26 mouse cellular contexts compared by ENCODE assay signal in the genomic region with DNA sequence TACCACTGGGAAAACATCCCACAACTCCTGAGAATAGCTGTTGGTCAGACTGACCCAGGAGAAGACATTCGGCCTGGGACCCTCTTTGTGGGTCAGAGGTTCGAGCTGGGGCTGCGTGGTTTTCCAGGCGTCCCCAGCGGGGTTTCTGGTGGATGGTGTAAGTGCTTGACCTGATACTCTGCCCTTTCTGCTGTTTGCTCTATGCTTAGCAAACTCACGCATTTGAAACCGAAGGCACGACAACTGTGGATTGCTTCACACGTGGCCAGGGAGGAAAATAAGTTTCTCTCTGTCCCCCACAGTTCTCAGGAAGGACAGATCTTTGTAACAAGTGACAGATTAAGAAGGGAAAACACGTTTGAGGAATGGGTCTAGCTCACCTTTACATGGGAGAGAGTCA. TPM values are rescaled to one million over a fixed set of nuclear protein-coding genes. Genes with fewer than 3 reads are reported as not detected.
A peak's percentile ranks its signal among the peaks of the same experiment; 100 is the strongest.
DNase-seq lines count a peak whose midpoint lies in the region; ATAC-seq and TF ChIP-seq lines count a peak whose summit lies in the region.
"Had no signal": no experiment of that assay in that cellular context is flagged by ENCODE, and none has a peak within 500 bp of the region (broad histone marks: within the 10 kb centered on the region; RNA-seq: fewer than 3 reads in every experiment).

No protein-coding gene starts in this region.

- WGBS in liver, embryonic 15.5 days (ENCODE audit: insufficient replicate concordance) = 58% methylated on average over 10 of the region's 10 CpGs
- 55% methylated on average over 10 of the region's 10 CpGs for WGBS in liver, embryonic 12.5 days (ENCODE audit: insufficient replicate concordance)
- 40% methylated on average over 10 of the region's 10 CpGs for WGBS in bone marrow, adult 2 months
- 87% methylated on average over 10 of the region's 10 CpGs for WGBS in heart, adult 2 months

- peak overlapping the region; percentile 31; the same call in 1 of the 2 replicates for H3K27ac ChIP-seq in liver, embryonic 15.5 days (replicated peaks)
- H3K27ac ChIP-seq in liver, embryonic 12.5 days = no peak overlapping the region
- peak overlapping the region; percentile 55 for H3K27ac ChIP-seq in bone marrow, adult 2 months (ENCODE audit: control insufficient read depth, insufficient read depth, low read depth, low read length, poor library complexity)
- no peak overlapping the region for H3K27ac ChIP-seq in heart, adult 2 months
- H3K27ac ChIP-seq: embryonic facial prominence, embryonic 10.5 days; embryonic facial prominence, embryonic 13.5 days; forebrain, embryonic 12.5 days; forebrain, embryonic 15.5 days; hindbrain, embryonic 12.5 days; hindbrain, embryonic 15.5 days had no signal

- no peak overlapping the region for H3K4me3 ChIP-seq in liver, embryonic 15.5 days (replicated peaks)
- no peak overlapping the region for H3K4me3 ChIP-seq in liver, embryonic 12.5 days
- no peak overlapping the region for H3K4me3 ChIP-seq in bone marrow, adult 2 months (replicated peaks; ENCODE audit: control insufficient read depth, low read depth, low read length)
- no peak overlapping the region for H3K4me3 ChIP-seq in heart, adult 2 months
- H3K4me3 ChIP-seq: embryonic facial prominence, embryonic 10.5 days; embryonic facial prominence, embryonic 13.5 days; erythroblast, embryonic 14.5 days; forebrain, embryonic 12.5 days; forebrain, embryonic 15.5 days; hindbrain, embryonic 12.5 days; hindbrain, embryonic 15.5 days had no signal

- H3K9me3 ChIP-seq in liver, embryonic 15.5 days (replicated peaks) = no peaks in the 10 kb centered on the region
- no peaks in the 10 kb centered on the region for H3K9me3 ChIP-seq in liver, embryonic 12.5 days (replicated peaks)
- H3K9me3 ChIP-seq: embryonic facial prominence, embryonic 10.5 days; embryonic facial prominence, embryonic 13.5 days; forebrain, embryonic 12.5 days; forebrain, embryonic 15.5 days; G1E; hindbrain, embryonic 12.5 days; hindbrain, embryonic 15.5 days had no signal

- no peaks in the 10 kb centered on the region for H3K27me3 ChIP-seq in liver, embryonic 15.5 days
- H3K27me3 ChIP-seq in liver, embryonic 12.5 days (replicated peaks) = no peaks in the 10 kb centered on the region
- H3K27me3 ChIP-seq in heart, adult 2 months (ENCODE audit: control insufficient read depth, insufficient read depth, low read length) = no peaks in the 10 kb centered on the region
- H3K27me3 ChIP-seq: CH12.LX; embryonic facial prominence, embryonic 13.5 days; forebrain, embryonic 12.5 days; forebrain, embryonic 15.5 days; hindbrain, embryonic 12.5 days; hindbrain, embryonic 15.5 days; Patski had no signal

- H3K36me3 ChIP-seq in liver, embryonic 15.5 days (replicated peaks) = no peaks in the 10 kb centered on the region
- no peaks in the 10 kb centered on the region for H3K36me3 ChIP-seq in liver, embryonic 12.5 days
- no peaks in the 10 kb centered on the region for H3K36me3 ChIP-seq in heart, adult 2 months (ENCODE audit: control insufficient read depth, insufficient read depth, low read length)
- H3K36me3 ChIP-seq: embryonic facial prominence, embryonic 10.5 days; embryonic facial prominence, embryonic 13.5 days; forebrain, embryonic 12.5 days; forebrain, embryonic 15.5 days; G1E; hindbrain, embryonic 12.5 days; hindbrain, embryonic 15.5 days had no signal

- no peak for TF ChIP-seq POLR2A in bone marrow, adult 2 months (IDR thresholded peaks at IDR 0.05; ENCODE audit: borderline replicate concordance, control insufficient read depth, low read depth, low read length)
- TF ChIP-seq POLR2A in heart, adult 2 months (IDR thresholded peaks at IDR 0.05; ENCODE audit: insufficient read depth, low read depth, low read length) = no peak

- TF ChIP-seq CTCF in bone marrow, adult 2 months (IDR thresholded peaks at IDR 0.05; ENCODE audit: control insufficient read depth, insufficient read depth, low read length) = no peak
- no peak for TF ChIP-seq CTCF in heart, adult 2 months (IDR thresholded peaks at IDR 0.05)

- no peak for ATAC-seq in liver, embryonic 15.5 days (ENCODE audit: insufficient read depth)
- no peak for ATAC-seq in liver, embryonic 12.5 days
- ATAC-seq in granulocyte monocyte progenitor cell, adult 5-6 weeks (replicated peaks; ENCODE audit: poor library complexity, severe bottlenecking) = 0 out of 2 replicates have a peak, but pooled peaks have one; percentile 18
- ATAC-seq: forebrain, embryonic 15.5 days; Patski had no signal

- peaks cover 19% of the 10 kb centered on the region for H3K4me1 ChIP-seq in liver, embryonic 15.5 days (replicated peaks)
- 0 out of 2 replicates have a peak, but pooled peaks cover 6% of the 10 kb centered on the region for H3K4me1 ChIP-seq in liver, embryonic 12.5 days
- H3K4me1 ChIP-seq in bone marrow, adult 2 months (ENCODE audit: control insufficient read depth, insufficient read depth, low read length) = peaks cover 15% of the 10 kb centered on the region
- H3K4me1 ChIP-seq in heart, adult 2 months (ENCODE audit: control insufficient read depth, insufficient read depth, low read length) = no peaks in the 10 kb centered on the region; the same call in 1 of the 2 replicates
- H3K4me1 ChIP-seq: embryonic facial prominence, embryonic 13.5 days; forebrain, embryonic 12.5 days; forebrain, embryonic 15.5 days; hindbrain, embryonic 12.5 days; hindbrain, embryonic 15.5 days had no signal

- intact Hi-C loops in heart, adult 2 months (cut with DNase I) = no loop called here

- no peak overlapping the region for H3K9ac ChIP-seq in liver, embryonic 15.5 days
- no peak overlapping the region for H3K9ac ChIP-seq in liver, embryonic 12.5 days
- no peak overlapping the region for H3K9ac ChIP-seq in heart, adult 2 months (ENCODE audit: low read depth, low read length)
- H3K9ac ChIP-seq: embryonic facial prominence, embryonic 13.5 days; forebrain, embryonic 12.5 days; forebrain, embryonic 15.5 days; hindbrain, embryonic 12.5 days; hindbrain, embryonic 15.5 days had no signal

- H3K4me2 ChIP-seq in liver, embryonic 15.5 days = no peak overlapping the region
- H3K4me2 ChIP-seq in liver, embryonic 12.5 days = no peak overlapping the region
- H3K4me2 ChIP-seq: embryonic facial prominence, embryonic 13.5 days; forebrain, embryonic 12.5 days; forebrain, embryonic 15.5 days; heart, embryonic 11.5 days; hindbrain, embryonic 12.5 days; hindbrain, embryonic 15.5 days had no signal

- TF ChIP-seq EP300 in heart, adult 2 months (IDR thresholded peaks at IDR 0.05; ENCODE audit: insufficient read depth, low read depth, low read length) = no peak

- no peaks in the 10 kb centered on the region for H3K79me2 ChIP-seq in heart, adult 2 months (replicated peaks; ENCODE audit: control insufficient read depth, insufficient read depth, low read length)

- DNase-seq in left cerebral cortex, adult 9 months (ENCODE audit: low spot score in 2 of 2) = no peak
- DNase-seq in heart, adult 2 months = no peak
- DNase-seq: adrenal gland, postnatal 10 days; adrenal gland, postnatal 36 days; B cell, adult 2 months; cerebellum, adult 11-12 months; cerebellum, adult 8-10 months; cerebellum, postnatal 10 days; cerebellum, postnatal 36 days; embryo, embryonic 11 days; gastrocnemius, postnatal 25 days had no signal

RNA-seq across cellular contexts. Expression of a gene that starts 26.8 kb away (rescaled TPM):
- polyA plus RNA-seq in liver, embryonic 15.5 days (2015; fragmentation: Nextera tagmentation; extraction: Ambion mirVana) = 1.1 and 1.2 TPM in 2 replicates
- polyA plus RNA-seq in liver, embryonic 12.5 days (2016; fragmentation: Nextera tagmentation; extraction: Ambion mirVana) = 0.77 and 0.94 TPM in 2 replicates
- 3.2 and 6.7 TPM in 2 replicates for polyA plus RNA-seq in bone marrow, adult 2 months (2011; ENCODE audit: insufficient read depth, insufficient read length, low replicate concordance, missing spikeins)
- 2.4 TPM in 2 replicates for total RNA-seq in granulocyte monocyte progenitor cell, adult 5-6 weeks (2014; fragmentation: Nextera tagmentation)
- 1.2 and 1.4 TPM in 2 replicates for total RNA-seq in granulocyte monocyte progenitor cell, adult 5-6 weeks (2017)
- 1 to 10 TPM; 1.7 to 1.8 TPM for total RNA-seq in heart, adult 2 months (2021)
- 3.1 and 4.4 TPM in 2 replicates for polyA plus RNA-seq in heart, adult 2 months (2012; rRNA removed)
- polyA plus RNA-seq: Patski had no signal

RNA-seq across cellular contexts. Expression of a gene that starts 48.1 kb away (rescaled TPM):
- polyA plus RNA-seq in liver, embryonic 15.5 days (2015; fragmentation: Nextera tagmentation; extraction: Ambion mirVana) = 14.4 and 14.9 TPM in 2 replicates
- 21.1 and 25.6 TPM in 2 replicates for polyA plus RNA-seq in liver, embryonic 12.5 days (2016; fragmentation: Nextera tagmentation; extraction: Ambion mirVana)
- polyA plus RNA-seq in bone marrow, adult 2 months (2011; ENCODE audit: insufficient read depth, insufficient read length, low replicate concordance, missing spikeins) = 15.3 and 22.5 TPM in 2 replicates
- total RNA-seq in granulocyte monocyte progenitor cell, adult 5-6 weeks (2014; fragmentation: Nextera tagmentation) = 37.0 and 42.0 TPM in 2 replicates
- 37.1 and 38.9 TPM in 2 replicates for total RNA-seq in granulocyte monocyte progenitor cell, adult 5-6 weeks (2017)
- 10 to 100 TPM; 29.8 to 31.8 TPM for total RNA-seq in heart, adult 2 months (2021)
- 26.6 and 41.7 TPM in 2 replicates for polyA plus RNA-seq in heart, adult 2 months (2012; rRNA removed)

RNA-seq across cellular contexts. Expression of a gene that starts 55.3 kb away (rescaled TPM):
- 68.8 and 84.7 TPM in 2 replicates for polyA plus RNA-seq in liver, embryonic 15.5 days (2015; fragmentation: Nextera tagmentation; extraction: Ambion mirVana)
- polyA plus RNA-seq in liver, embryonic 12.5 days (2016; fragmentation: Nextera tagmentation; extraction: Ambion mirVana) = 143 and 148 TPM in 2 replicates
- polyA plus RNA-seq in bone marrow, adult 2 months (2011; ENCODE audit: insufficient read depth, insufficient read length, low replicate concordance, missing spikeins) = 128 and 173 TPM in 2 replicates
- 136 and 140 TPM in 2 replicates for total RNA-seq in granulocyte monocyte progenitor cell, adult 5-6 weeks (2014; fragmentation: Nextera tagmentation)
- total RNA-seq in granulocyte monocyte progenitor cell, adult 5-6 weeks (2017) = 369 and 376 TPM in 2 replicates
- total RNA-seq in heart, adult 2 months (2021) = 10 to 100 TPM; 53.3 to 58.8 TPM
- polyA plus RNA-seq in heart, adult 2 months (2012; rRNA removed) = 29.1 and 40.0 TPM in 2 replicates

RNA-seq across cellular contexts. Expression of a gene that starts 57.2 kb away (rescaled TPM):
- 991 and 1,178 TPM in 2 replicates for polyA plus RNA-seq in liver, embryonic 15.5 days (2015; fragmentation: Nextera tagmentation; extraction: Ambion mirVana)
- 2,000 and 2,061 TPM in 2 replicates for polyA plus RNA-seq in liver, embryonic 12.5 days (2016; fragmentation: Nextera tagmentation; extraction: Ambion mirVana)
- 886 and 890 TPM in 2 replicates for polyA plus RNA-seq in bone marrow, adult 2 months (2011; ENCODE audit: insufficient read depth, insufficient read length, low replicate concordance, missing spikeins)
- total RNA-seq in granulocyte monocyte progenitor cell, adult 5-6 weeks (2014; fragmentation: Nextera tagmentation) = 781 and 857 TPM in 2 replicates
- total RNA-seq in granulocyte monocyte progenitor cell, adult 5-6 weeks (2017) = 1,252 and 1,475 TPM in 2 replicates
- total RNA-seq in heart, adult 2 months (2021) = 100 to 1,000 TPM; 287 to 299 TPM
- polyA plus RNA-seq in heart, adult 2 months (2012; rRNA removed) = 146 and 164 TPM in 2 replicates

Comparison
In these comparisons a context has a peak if more than half of its experiments do, and no peak if none do; other contexts are left out.
1. H3K27ac ChIP-seq: peak in liver, embryonic 15.5 days (single experiment) and bone marrow, adult 2 months (single experiment); none in liver, embryonic 12.5 days (single experiment) and heart, adult 2 months (single experiment).